Mouse (Mus musculus): Measurements from ENCODE around the gene Thsd7a.

Gene Thsd7a

DNA sequence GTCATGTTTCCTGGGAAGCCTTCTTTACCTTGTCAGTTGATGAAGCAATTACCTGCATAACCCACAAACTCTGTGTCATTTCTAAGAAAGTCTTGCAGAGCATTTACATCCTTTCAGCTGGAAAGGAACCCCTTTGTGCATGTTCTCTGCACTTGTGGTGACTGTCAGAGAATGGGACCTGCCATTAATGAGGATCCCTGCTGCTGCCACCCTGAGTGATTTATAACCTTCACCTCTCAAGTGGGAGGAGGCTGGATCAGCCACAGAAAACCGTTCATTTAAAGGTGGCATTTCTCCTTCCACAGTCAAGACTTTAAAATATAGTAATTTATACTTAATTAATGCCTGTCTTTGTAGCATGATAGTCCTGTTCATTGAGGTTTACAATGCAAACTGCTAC lies 99.6 kb downstream of the Thsd7a start:
- DNase-seq (ENCODE audit: low spot score): no peak

DNA sequence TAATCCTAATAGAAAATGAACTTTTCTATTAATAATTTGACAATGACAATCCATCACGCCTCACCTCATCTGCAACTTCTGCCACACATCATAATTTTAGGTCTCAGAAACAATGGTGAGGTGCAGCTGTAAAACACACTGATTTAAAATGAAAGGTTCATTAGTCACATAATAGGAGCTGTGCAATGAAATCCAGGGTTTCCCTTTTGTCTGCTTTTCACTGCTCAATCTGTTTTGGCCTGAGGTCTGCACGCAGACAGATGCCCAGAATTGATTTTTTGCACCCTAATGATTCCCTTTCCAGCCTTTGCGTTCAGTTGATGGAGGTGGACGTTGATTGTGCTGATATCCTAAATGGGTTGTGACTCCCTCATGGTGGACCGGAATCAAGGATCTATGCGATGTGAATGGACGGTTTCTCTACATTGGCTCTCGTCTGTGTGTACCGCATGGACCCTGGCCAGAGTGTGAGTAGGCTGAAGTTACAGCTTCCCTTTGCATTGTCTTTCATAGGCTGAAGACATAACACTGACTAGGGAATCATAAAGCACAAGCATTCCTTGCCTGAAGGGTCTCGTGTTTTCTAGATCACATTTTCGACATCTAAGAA lies 120.5 kb downstream of the Thsd7a start:
- no peak for DNase-seq (ENCODE audit: low spot score)

DNA sequence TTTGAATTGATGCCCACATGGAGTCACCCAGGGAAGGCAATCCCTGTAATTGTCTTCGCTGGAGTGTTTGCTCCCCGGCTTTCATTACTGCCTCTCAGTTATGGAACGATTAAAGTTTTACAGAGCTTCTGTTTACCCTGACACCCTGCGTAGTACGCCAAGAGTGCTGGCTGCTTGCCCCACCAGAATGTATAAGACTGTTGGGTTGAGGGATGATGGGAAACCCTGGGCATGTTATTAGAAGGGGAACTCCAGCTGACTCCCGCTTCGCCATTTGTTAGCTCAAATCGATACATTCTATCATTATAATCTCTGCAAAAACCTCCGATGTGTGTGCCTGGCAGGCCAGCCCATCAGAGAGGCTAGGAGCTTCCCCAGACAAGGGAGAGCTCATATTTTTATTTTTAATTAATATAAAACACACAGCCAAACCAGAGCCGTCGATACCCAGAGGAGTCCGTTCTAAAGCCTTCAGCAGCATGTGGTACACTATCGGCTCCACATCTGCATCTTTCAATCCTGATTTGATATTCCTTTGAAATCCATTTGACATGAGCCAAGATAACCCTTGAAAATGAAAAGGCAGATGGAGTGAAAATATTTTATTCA lies 142.5 kb downstream of the Thsd7a start:
- DNase-seq (ENCODE audit: low spot score): no peak

DNA sequence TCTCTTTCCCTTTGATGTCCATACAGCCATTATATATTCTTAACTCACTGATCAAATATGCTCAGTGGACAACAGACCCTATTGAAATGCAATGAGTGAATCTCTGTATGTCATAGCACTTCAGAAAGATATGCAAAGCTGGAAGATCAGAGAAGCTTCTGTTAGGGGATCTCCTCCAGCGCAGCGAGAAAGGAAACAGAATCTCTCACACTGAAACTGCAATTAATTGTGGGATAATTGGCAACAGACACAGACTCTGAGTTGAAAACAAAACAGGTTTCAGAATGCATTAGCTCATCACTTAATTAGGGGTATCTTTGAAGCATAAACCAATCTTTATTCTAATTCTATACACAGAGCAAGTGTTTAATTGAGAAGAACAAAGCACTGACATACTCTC lies 146.3 kb downstream of the Thsd7a start:
- DNase-seq (ENCODE audit: low spot score): no peak

DNA sequence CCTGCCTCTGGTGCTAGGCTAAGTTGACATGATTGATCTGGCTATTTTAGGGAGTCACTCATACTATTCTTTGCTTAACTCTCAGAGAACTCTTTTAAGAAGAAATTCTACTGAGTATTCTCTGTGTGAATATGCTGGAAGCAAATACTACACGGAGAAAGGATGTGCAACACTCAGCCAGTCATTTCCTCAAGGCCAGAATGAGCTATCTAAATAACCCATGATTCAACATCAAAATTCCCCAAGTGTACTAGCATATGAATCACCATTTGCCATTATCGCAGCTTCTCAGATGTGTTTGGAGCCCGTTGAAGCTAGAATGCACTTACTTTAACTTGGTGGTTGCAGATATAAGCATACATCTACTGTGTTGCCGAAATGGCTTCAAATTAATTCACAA lies 147.0 kb downstream of the Thsd7a start:
- no peak for DNase-seq (ENCODE audit: low spot score)

- DNase-seq (ENCODE audit: low spot score): no peak
These were observed 164.8 kb downstream of the Thsd7a start for GRCm38 (mm10) chr6:12584456-12584855.

GRCm38 (mm10) chr6:12581143-12581542 lies 168.1 kb downstream of the Thsd7a start:
- DNase-seq (ENCODE audit: low spot score): no peak

GRCm38 (mm10) chr6:12575619-12576216 lies 173.5 kb downstream of the Thsd7a start:
- DNase-seq (ENCODE audit: low spot score): no peak

DNA sequence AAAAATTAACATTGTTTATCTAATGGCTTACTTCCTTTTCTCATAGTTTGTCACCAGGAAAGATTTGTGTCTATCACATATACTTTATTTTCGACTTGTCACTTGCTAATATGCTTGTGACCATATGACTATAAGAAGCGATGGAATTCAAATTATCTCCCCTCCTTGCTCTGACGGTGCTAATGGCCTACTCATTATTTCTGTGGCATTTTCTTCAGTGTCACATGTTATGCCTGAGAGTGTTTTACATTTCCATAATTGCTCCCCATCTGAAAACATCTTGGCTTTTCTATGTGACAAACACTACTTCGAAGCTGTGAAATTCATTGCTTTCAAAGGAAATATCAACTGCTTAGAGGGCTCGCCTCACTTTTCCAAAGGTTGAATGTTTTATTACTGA lies 177.0 kb downstream of the Thsd7a start:
- no peak for DNase-seq (ENCODE audit: low spot score)

- DNase-seq (ENCODE audit: low spot score): no peak
These were observed 184.1 kb downstream of the Thsd7a start for GRCm38 (mm10) chr6:12565136-12565535.

DNA sequence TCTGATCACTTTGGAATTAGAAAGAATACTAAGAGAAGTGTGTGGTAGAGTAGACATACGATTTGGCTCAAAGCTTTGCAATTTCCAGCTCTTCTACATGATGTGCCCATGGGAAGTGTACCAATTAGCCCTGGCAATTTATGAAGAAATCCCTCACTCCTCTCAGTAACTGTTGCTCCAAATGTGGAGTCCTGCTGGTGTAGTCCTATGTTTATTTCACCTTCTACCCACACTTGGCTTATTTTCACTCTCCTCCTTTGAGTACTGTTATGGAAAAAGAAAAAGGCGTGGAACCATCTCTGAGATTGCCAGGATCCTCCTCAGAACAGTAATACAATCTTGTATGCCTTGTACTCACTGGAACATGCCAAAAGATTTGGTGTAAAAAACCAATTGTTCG lies 186.9 kb downstream of the Thsd7a start:
- no peak for DNase-seq (ENCODE audit: low spot score)

- DNase-seq (ENCODE audit: low spot score): no peak
These were observed 188.7 kb downstream of the Thsd7a start for GRCm38 (mm10) chr6:12560500-12560899.

GRCm38 (mm10) chr6:12555114-12556099 lies 193.8 kb downstream of the Thsd7a start:
- DNase-seq (ENCODE audit: low spot score): no peak

DNA sequence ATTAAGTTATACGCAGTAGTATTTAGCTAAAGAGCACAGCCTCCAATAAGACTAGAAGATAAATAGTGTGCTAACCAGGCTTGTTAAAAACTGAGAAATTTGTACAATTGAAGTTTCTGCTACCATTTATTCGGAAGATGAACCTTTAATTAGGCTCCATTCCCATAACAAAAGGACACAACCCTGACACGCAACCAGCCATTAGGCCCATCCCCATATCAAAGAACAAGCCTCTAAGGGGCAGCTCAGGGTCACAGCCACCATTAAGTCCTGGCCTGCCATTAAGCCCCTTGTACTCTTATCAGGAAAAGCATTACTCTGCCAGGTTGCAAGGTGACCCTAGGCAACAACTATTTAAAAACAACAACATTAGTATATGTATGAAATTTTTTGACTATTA lies 198.0 kb downstream of the Thsd7a start:
- no peak for DNase-seq (ENCODE audit: low spot score)

- DNase-seq (ENCODE audit: low spot score): no peak
These were observed 199.1 kb downstream of the Thsd7a start for GRCm38 (mm10) chr6:12550054-12550655.

DNA sequence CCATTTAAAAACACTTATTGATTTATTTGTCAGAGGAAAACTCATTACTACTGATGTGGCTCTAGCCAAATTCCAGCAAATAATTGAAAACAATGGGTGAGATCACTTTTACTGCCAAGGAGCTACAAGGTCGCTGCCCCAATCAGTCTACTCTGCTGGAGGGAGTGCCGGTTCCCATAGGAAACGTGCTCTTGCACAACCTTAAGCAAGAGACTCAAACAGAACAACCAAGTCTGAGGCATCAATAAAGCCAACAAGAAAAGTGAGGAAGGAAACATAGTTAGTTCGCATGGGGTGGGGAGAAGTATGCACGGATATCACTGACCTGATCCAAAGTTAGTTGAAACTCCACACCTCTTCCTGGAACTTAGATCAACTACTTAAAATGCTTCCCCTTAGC lies 205.1 kb downstream of the Thsd7a start:
- no peak for DNase-seq (ENCODE audit: low spot score)

DNA sequence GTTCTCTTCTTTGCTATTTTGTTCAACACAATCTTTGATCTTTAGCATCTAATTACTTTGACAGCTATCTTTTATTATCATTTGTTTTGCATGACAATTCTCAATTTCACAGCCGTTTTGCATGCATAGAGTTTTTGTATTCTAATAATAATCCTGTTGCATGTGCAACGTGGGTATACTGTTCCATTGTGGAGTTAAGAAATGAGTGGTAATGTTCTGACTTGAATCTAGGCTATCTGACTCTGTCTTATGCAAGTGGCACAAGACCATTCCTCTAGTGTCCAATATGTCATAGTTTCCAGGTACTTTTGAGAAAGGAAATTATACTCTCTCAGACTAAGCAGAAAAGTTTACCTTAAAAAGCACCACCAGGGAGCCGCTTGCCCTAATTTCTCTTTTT lies 206.7 kb downstream of the Thsd7a start:
- no peak for DNase-seq (ENCODE audit: low spot score)

DNA sequence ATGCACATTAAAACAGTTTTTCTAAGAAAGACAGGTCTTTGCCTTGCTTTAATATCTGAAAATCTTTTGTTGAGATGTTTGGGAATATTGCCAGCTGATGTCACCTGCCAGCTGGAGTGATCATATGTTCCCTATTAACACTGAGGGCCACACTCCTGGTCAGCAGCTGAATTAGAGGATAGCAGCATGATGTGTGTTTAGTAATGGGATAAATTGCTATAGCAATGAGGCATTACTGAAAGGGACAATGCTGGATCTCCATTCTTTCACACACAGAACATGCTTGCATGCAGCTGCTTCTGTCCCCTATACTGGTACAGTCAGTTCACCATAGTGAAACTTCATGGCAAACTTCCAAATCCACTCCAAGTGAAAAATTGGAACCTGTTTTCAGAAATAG lies 230.1 kb downstream of the Thsd7a start:
- no peak for DNase-seq (ENCODE audit: low spot score)

- DNase-seq (ENCODE audit: low spot score): no peak
These were observed 230.8 kb downstream of the Thsd7a start for GRCm38 (mm10) chr6:12518283-12518903.

- no peak for DNase-seq (ENCODE audit: low spot score)
These were observed 231.5 kb downstream of the Thsd7a start for GRCm38 (mm10) chr6:12517726-12518125.

DNA sequence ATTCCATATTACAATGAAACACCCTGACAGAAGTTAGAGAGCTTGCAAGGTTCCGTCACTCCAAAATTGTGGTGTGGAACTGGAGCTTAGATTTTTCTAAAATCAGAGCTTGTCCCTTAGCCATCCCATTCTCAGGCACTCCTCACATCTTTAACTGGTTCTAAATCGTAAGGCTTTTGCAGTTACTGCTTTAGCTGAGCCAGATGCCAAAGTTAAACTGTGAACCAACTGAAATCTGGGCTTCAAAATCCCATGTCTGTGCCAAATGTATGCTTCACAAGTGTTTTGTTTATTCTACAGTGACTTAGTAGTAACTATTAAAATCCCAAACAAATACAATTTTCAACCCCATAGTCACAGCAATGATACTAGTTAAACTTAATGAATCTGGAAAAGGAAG lies 242.3 kb downstream of the Thsd7a start:
- no peak for DNase-seq (ENCODE audit: low spot score)

DNA sequence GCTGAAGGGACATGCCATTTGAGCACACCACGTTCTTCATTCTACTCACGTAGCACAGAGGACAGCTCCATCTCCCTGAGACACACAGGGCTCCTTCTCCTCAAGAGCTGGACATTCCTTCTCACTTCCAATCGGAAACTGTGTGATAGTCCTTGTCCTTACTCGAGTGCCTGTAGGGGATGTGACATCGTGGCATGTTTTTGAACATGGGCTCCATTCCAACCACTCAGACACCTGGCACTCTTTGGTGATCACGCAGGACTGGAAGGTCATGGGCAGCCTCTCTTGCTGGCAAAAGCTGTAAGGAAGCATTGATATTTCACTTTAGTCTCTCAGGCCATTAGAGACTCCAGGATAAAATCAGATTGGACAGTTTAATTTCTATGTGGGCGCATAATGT lies 245.3 kb downstream of the Thsd7a start:
- DNase-seq (ENCODE audit: low spot score): no peak
